Mouse (Mus musculus) CH12.LX (cell line): ENCODE data around the gene S100a2. TPM values are rescaled to one million over a fixed set of nuclear protein-coding genes. Genes with fewer than 3 reads are reported as not detected.

Experiments
- DNase-seq: peaks from one replicate; pipeline ENCODE4 v3.0.0-alpha.2; 2013; ENCODE audit errors: extremely low read depth
- H3K27ac ChIP-seq: 2 replicates; pipeline ENCODE4 v1.5.1; 2012; ENCODE audit warnings: low read depth, mild to moderate bottlenecking, control low read depth, moderate library complexity; ENCODE audit not compliant: insufficient read depth
- H3K27me3 ChIP-seq: replicated peaks from 2 replicates; pipeline ENCODE3; 2012; ENCODE audit warnings: inconsistent platforms
- H3K36me3 ChIP-seq, 2 experiments: replicated peaks in 1 of 2; 2 replicates each; pipeline versions ENCODE3 to v1.6.1; 2012; ENCODE audit warnings: inconsistent platforms in 1 of 2, low read length in 1 of 2, mild to moderate bottlenecking in 1 of 2, mixed read lengths in 1 of 2, moderate library complexity in 1 of 2; ENCODE audit not compliant: control insufficient read depth in 1 of 2, insufficient read depth in 1 of 2
- H3K4me1 ChIP-seq, 2 experiments: 2 replicates each; pipeline ENCODE4 v1.6.1; 2012; ENCODE audit warnings: inconsistent platforms in 1 of 2, moderate library complexity in 1 of 2; ENCODE audit not compliant: insufficient read depth in 2 of 2, control insufficient read depth in 1 of 2
- H3K4me2 ChIP-seq: 2 replicates; pipeline ENCODE4 v1.6.1; 2012; ENCODE audit warnings: low read depth, mild to moderate bottlenecking, control low read depth; ENCODE audit not compliant: poor library complexity, insufficient read depth, severe bottlenecking
- H3K4me3 ChIP-seq, 3 experiments: fragments of 150-350 bp in 1 of 3; sonication (generic) in 1 of 3; replicated peaks in 1 of 3; 2 replicates each; pipeline versions ENCODE3 to v1.5.1; 2011 to 2012; ENCODE audit warnings: low read depth in 2 of 3, low read length in 2 of 3, mild to moderate bottlenecking in 2 of 3, moderate library complexity in 2 of 3, control low read depth in 1 of 3, improper control_type of control experiment in 1 of 3, inconsistent platforms in 1 of 3, mixed read lengths in 1 of 3; ENCODE audit not compliant: poor library complexity in 1 of 3
- H3K79me2 ChIP-seq: replicated peaks from 2 replicates; pipeline ENCODE4 v1.6.1; 2012; ENCODE audit warnings: mild to moderate bottlenecking, moderate library complexity; ENCODE audit not compliant: control insufficient read depth, poor library complexity, insufficient read depth, severe bottlenecking; ENCODE audit errors: extremely low read depth
- H3K9ac ChIP-seq: 2 replicates; pipeline ENCODE4 v1.6.1; 2012; ENCODE audit warnings: low read depth, mild to moderate bottlenecking, control low read depth, moderate library complexity; ENCODE audit not compliant: insufficient read depth
- H3K9me3 ChIP-seq: replicated peaks from 2 replicates; pipeline ENCODE3; 2012; ENCODE audit warnings: low read length, inconsistent platforms, mixed read lengths
- BHLHE40 ChIP-seq: IDR thresholded peaks from 2 replicates; pipeline ENCODE4 v1.6.1; 2011; ENCODE audit warnings: mild to moderate bottlenecking, low read depth, low read length, improper control_type of control experiment
- CHD1 ChIP-seq: IDR thresholded peaks from 2 replicates; pipeline ENCODE4 v1.6.1; 2012; ENCODE audit warnings: low read depth, low read length, improper control_type of control experiment, inconsistent platforms
- CHD2 ChIP-seq: IDR thresholded peaks from 2 replicates; pipeline ENCODE4 v1.6.1; 2011; ENCODE audit warnings: low read length, improper control_type of control experiment
- E2F4 ChIP-seq: IDR thresholded peaks from 2 replicates; pipeline ENCODE4 v1.6.1; 2011; ENCODE audit warnings: low read depth, low read length, improper control_type of control experiment; ENCODE audit not compliant: insufficient replicate concordance
- EP300 ChIP-seq: IDR thresholded peaks from 2 replicates; pipeline ENCODE4 v1.6.1; 2011; ENCODE audit warnings: low read length, improper control_type of control experiment
- ETS1 ChIP-seq: conservative IDR thresholded peaks from 2 replicates; pipeline ENCODE4 v1.6.1; 2012; ENCODE audit warnings: low read depth, mild to moderate bottlenecking, inconsistent platforms, low read length, improper control_type of control experiment, moderate library complexity
- GABPA ChIP-seq: IDR thresholded peaks from 2 replicates; pipeline ENCODE4 v1.6.1; 2012; ENCODE audit warnings: low read depth, low read length, improper control_type of control experiment, inconsistent platforms; ENCODE audit not compliant: insufficient replicate concordance
- HCFC1 ChIP-seq: IDR thresholded peaks from 2 replicates; pipeline ENCODE4 v1.6.1; 2012; ENCODE audit warnings: low read depth, mild to moderate bottlenecking, inconsistent platforms, low read length, improper control_type of control experiment
- IRF4 ChIP-seq: IDR thresholded peaks from 2 replicates; pipeline ENCODE4 v1.6.1; 2014; ENCODE audit warnings: low read depth, mild to moderate bottlenecking, inconsistent platforms, low read length, improper control_type of control experiment
- JUN ChIP-seq: IDR thresholded peaks from 2 replicates; pipeline ENCODE4 v1.6.1; 2011; ENCODE audit warnings: low read depth, mild to moderate bottlenecking, low read length, improper control_type of control experiment, moderate library complexity; ENCODE audit not compliant: insufficient read depth
- MAFK ChIP-seq: IDR thresholded peaks from 2 replicates; pipeline ENCODE4 v1.6.1; 2011; ENCODE audit warnings: low read length, improper control_type of control experiment; ENCODE audit not compliant: insufficient replicate concordance
- MAZ ChIP-seq: IDR thresholded peaks from 2 replicates; pipeline ENCODE4 v1.6.1; 2012; ENCODE audit warnings: low read depth, mild to moderate bottlenecking, inconsistent platforms, low read length, improper control_type of control experiment, moderate library complexity
- MXI1 ChIP-seq: IDR thresholded peaks from 2 replicates; pipeline ENCODE4 v1.6.1; 2011; ENCODE audit warnings: mild to moderate bottlenecking, low read depth, low read length, improper control_type of control experiment
- MYC ChIP-seq: IDR thresholded peaks from 2 replicates; pipeline ENCODE4 v1.6.1; 2011; ENCODE audit warnings: low read depth, mild to moderate bottlenecking, improper control_type of control experiment, low read length
- NELFE ChIP-seq: IDR thresholded peaks from 2 replicates; pipeline ENCODE4 v1.6.1; 2011; ENCODE audit warnings: low read depth, low read length, improper control_type of control experiment
- POLR2A ChIP-seq: IDR thresholded peaks from 2 replicates; pipeline ENCODE4 v1.6.1; 2011; ENCODE audit warnings: low read depth, mild to moderate bottlenecking, improper control_type of control experiment, low read length
- POLR2AphosphoS2 ChIP-seq: IDR thresholded peaks from 2 replicates; pipeline ENCODE4 v1.6.1; 2011; ENCODE audit warnings: low read depth, low read length, improper control_type of control experiment
- RAD21 ChIP-seq: IDR thresholded peaks from 2 replicates; pipeline ENCODE4 v1.6.1; 2011; ENCODE audit warnings: low read depth, mild to moderate bottlenecking, low read length, improper control_type of control experiment, moderate library complexity
- SIN3A ChIP-seq: IDR thresholded peaks from 2 replicates; pipeline ENCODE4 v1.6.1; 2012; ENCODE audit warnings: low read length, improper control_type of control experiment, inconsistent platforms
- SMC3 ChIP-seq: IDR thresholded peaks from 2 replicates; pipeline ENCODE4 v1.6.1; 2011; ENCODE audit warnings: low read depth, low read length, improper control_type of control experiment
- TCF12 ChIP-seq: IDR thresholded peaks from 2 replicates; pipeline ENCODE4 v1.6.1; 2014; ENCODE audit warnings: low read depth, mild to moderate bottlenecking, inconsistent platforms, low read length, improper control_type of control experiment
- UBTF ChIP-seq: IDR thresholded peaks from 2 replicates; pipeline ENCODE4 v1.6.1; 2012; ENCODE audit warnings: low read depth, mild to moderate bottlenecking, inconsistent platforms, low read length, improper control_type of control experiment, moderate library complexity
- USF2 ChIP-seq: conservative IDR thresholded peaks from 2 replicates; pipeline ENCODE4 v1.6.1; 2011; ENCODE audit warnings: low read depth, low read length, improper control_type of control experiment
- ZC3H11A ChIP-seq: IDR thresholded peaks from 2 replicates; pipeline ENCODE4 v1.6.1; 2012; ENCODE audit warnings: low read depth, mild to moderate bottlenecking, inconsistent platforms, low read length, improper control_type of control experiment
- ZKSCAN1 ChIP-seq: IDR thresholded peaks from 2 replicates; pipeline ENCODE4 v1.6.1; 2012; ENCODE audit warnings: low read depth, inconsistent platforms, low read length, improper control_type of control experiment, borderline replicate concordance
- ZMIZ1 ChIP-seq: IDR thresholded peaks from 2 replicates; pipeline ENCODE4 v1.6.1; 2012; ENCODE audit warnings: low read depth, mild to moderate bottlenecking, inconsistent platforms, low read length, improper control_type of control experiment
- ZNF384 ChIP-seq: IDR thresholded peaks from 2 replicates; pipeline ENCODE4 v1.6.1; 2012; ENCODE audit warnings: low read depth, low read length, improper control_type of control experiment, inconsistent platforms
- dilution Hi-C: fragments of 300-500 bp; cut with MboI; formaldehyde crosslinking; loops from 2 replicates; pipeline ENCODE4 v1.14.3; 2020; ENCODE audit warnings: low sequenced_read_pairs; ENCODE audit not compliant: extremely low pct_unique_long_range_greater_than_20kb, extremely low pct_ligation_motif_present
- in situ Hi-C: fragments of 300-500 bp; cut with MboI; formaldehyde crosslinking; loops from 3 replicates; pipeline ENCODE4 v1.14.3; 2019; ENCODE audit warnings: low sequenced_read_pairs, low pct_ligation_motif_present, low pct_unique_long_range_greater_than_20kb, mixed read lengths
- polyA plus RNA-seq: library from polyadenylated mRNA; unstranded; fragments of >175 nt; gene quantifications from 2 replicates; pipeline ENCODE4 v1.2.1, GENCODE M21; 2012; ENCODE audit warnings: low read depth; ENCODE audit not compliant: insufficient read length
- total RNA-seq, 2 experiments: library from RNA; depleted of rRNA; stranded (reverse); fragments of 300-350 nt in 1 of 2; fragments of >200 nt in 1 of 2; gene quantifications; 2 replicates each; pipeline ENCODE4 v1.2.3; 2012 to 2014

Gene S100a2
- total and polyA plus RNA-seq, 3 experiments, result not detected

GRCm38 (mm10) chr3:90595556-90595955, 5.5 kb downstream of the S100a2 start:
- Histone ChIP-seq H3K79me2 (no peaks in the 10 kb centered on the region), H3K27me3 (no peaks in the 10 kb centered on the region), H3K27ac (no peak overlapping the region), H3K4me3 (no peak overlapping the region), H3K9me3 (peaks cover 7% of the 10 kb centered on the region), H3K4me1 (peaks cover 2 to 6% of the 10 kb centered on the region in 2 experiments; a peak in 3 of 4 replicates), H3K4me2 (no peak overlapping the region), H3K9ac (no peak overlapping the region)
- DNase-seq, result no peak
- in situ Hi-C loops, result no loop called here
- no peak for TF ChIP-seq MAFK
- no peak for TF ChIP-seq GABPA
- no peak for TF ChIP-seq ZNF384
- no peak for TF ChIP-seq SMC3
- no peak for TF ChIP-seq CHD1
- TF ChIP-seq POLR2A, result no peak
- no peak for TF ChIP-seq POLR2AphosphoS2
- no peak for TF ChIP-seq ZMIZ1
- no peak for TF ChIP-seq BHLHE40
- no peak for TF ChIP-seq HCFC1
- no peak for TF ChIP-seq IRF4
- TF ChIP-seq MYC, result no peak
- no peak for TF ChIP-seq E2F4
- no peak for TF ChIP-seq EP300
- no peak for TF ChIP-seq ETS1
- TF ChIP-seq CHD2, result no peak
- TF ChIP-seq UBTF, result no peak
- TF ChIP-seq JUN, result no peak
- TF ChIP-seq ZKSCAN1, result no peak
- no peak for TF ChIP-seq NELFE
- TF ChIP-seq, all 38 proteins: peak for 0
- dilution Hi-C loops, result no loop called here
- no peaks in the 10 kb centered on the region for H3K36me3 ChIP-seq

- in situ Hi-C loops, result no loop called here
- H3K9ac ChIP-seq, result no peak overlapping the region
- peaks cover 2 to 6% of the 10 kb centered on the region in 2 experiments; a peak in 3 of 4 replicates for H3K4me1 ChIP-seq
- H3K4me2 ChIP-seq, result no peak overlapping the region
- no peak for TF ChIP-seq EP300
- TF ChIP-seq ZNF384, result no peak
- TF ChIP-seq MAZ, result no peak
- TF ChIP-seq MYC, result no peak
- TF ChIP-seq ZC3H11A, result no peak
- no peak for TF ChIP-seq SMC3
- TF ChIP-seq MXI1, result no peak
- no peak for TF ChIP-seq TCF12
- no peak for TF ChIP-seq NELFE
- TF ChIP-seq USF2, result no peak
- no peak for TF ChIP-seq SIN3A
- TF ChIP-seq IRF4, result no peak
- TF ChIP-seq RAD21, result no peak
- peaks cover 7% of the 10 kb centered on the region for H3K9me3 ChIP-seq
- no peaks in the 10 kb centered on the region for H3K27me3 ChIP-seq
- no peak for DNase-seq
- H3K4me3 ChIP-seq, result no peak overlapping the region
- dilution Hi-C loops, result no loop called here
- H3K79me2 ChIP-seq, result no peaks in the 10 kb centered on the region
- H3K27ac ChIP-seq, result no peak overlapping the region
- no peaks in the 10 kb centered on the region for H3K36me3 ChIP-seq
Measured at GRCm38 (mm10) chr3:90596810-90597209, 6.8 kb downstream of the S100a2 start.
